Mouse (Mus musculus) kidney, postnatal 4 days (tissue): Measurements from ENCODE around the gene Kcnip4.
A peak's percentile ranks its signal among the peaks of the same experiment; 100 is the strongest.

ENCODE experiments used
- DNase-seq, 2 experiments: peaks; one replicate each; pipeline ENCODE4 v3.0.0; 2021; ENCODE audit warnings: mixed read lengths in 2 of 2

The Kcnip4 gene

GRCm38 (mm10) chr5:49201164-49201756 is 323.4 kb downstream of the Kcnip4 start:
- no peak for DNase-seq

GRCm38 (mm10) chr5:49188236-49188635 is 336.5 kb downstream of the Kcnip4 start:
- DNase-seq = no peak

- no peak for DNase-seq
Observed at GRCm38 (mm10) chr5:49150116-49150811, 374.4 kb downstream of the Kcnip4 start.

GRCm38 (mm10) chr5:49149684-49150083 is 375.0 kb downstream of the Kcnip4 start:
- DNase-seq = no peak

- DNase-seq = no peak
Observed at GRCm38 (mm10) chr5:49095432-49095831, 429.3 kb downstream of the Kcnip4 start.

- peak; percentile 3 for DNase-seq
Observed at GRCm38 (mm10) chr5:49094945-49095344, 429.8 kb downstream of the Kcnip4 start.

- no peak for DNase-seq
Observed at GRCm38 (mm10) chr5:49094306-49094705, 430.4 kb downstream of the Kcnip4 start.

GRCm38 (mm10) chr5:49090122-49090680 is 434.5 kb downstream of the Kcnip4 start:
- DNase-seq = peak; percentile 85 to 87

- no peak for DNase-seq
Observed at GRCm38 (mm10) chr5:49065646-49066045, 459.1 kb downstream of the Kcnip4 start.

- no peak for DNase-seq
Observed at GRCm38 (mm10) chr5:49058926-49059325, 465.8 kb downstream of the Kcnip4 start.

GRCm38 (mm10) chr5:49057636-49058340 is 466.9 kb downstream of the Kcnip4 start:
- DNase-seq = no peak

GRCm38 (mm10) chr5:49047960-49048359 is 476.7 kb downstream of the Kcnip4 start:
- DNase-seq = no peak

GRCm38 (mm10) chr5:49041259-49041845 is 483.4 kb downstream of the Kcnip4 start:
- no peak for DNase-seq

- DNase-seq = no peak
Observed at GRCm38 (mm10) chr5:48997359-48997758, 527.3 kb downstream of the Kcnip4 start.

- DNase-seq = no peak
Observed at GRCm38 (mm10) chr5:48989145-48989659, 535.5 kb downstream of the Kcnip4 start.

GRCm38 (mm10) chr5:48942378-48943088 is 582.2 kb downstream of the Kcnip4 start:
- DNase-seq = no peak

- DNase-seq = no peak
Observed at GRCm38 (mm10) chr5:48931881-48932280, 592.8 kb downstream of the Kcnip4 start.

GRCm38 (mm10) chr5:48890216-48890615 is 634.5 kb downstream of the Kcnip4 start:
- DNase-seq = no peak

- peak; percentile 7 to 14 for DNase-seq
Observed at GRCm38 (mm10) chr5:48889395-48890194, 635.1 kb downstream of the Kcnip4 start.

- no peak for DNase-seq
Observed at GRCm38 (mm10) chr5:48878081-48878480, 646.6 kb downstream of the Kcnip4 start.

- no peak for DNase-seq
Observed at GRCm38 (mm10) chr5:48864268-48864967, 660.3 kb downstream of the Kcnip4 start.
